Mouse (Mus musculus): ENCODE measurements at regions not wholly inside any gene's neighbourhood (a gene's known extent, or its start where the extent isn't known, plus 50 kb on each side); places are given as distances from the start of the nearest gene placed in this dataset.

DNA sequence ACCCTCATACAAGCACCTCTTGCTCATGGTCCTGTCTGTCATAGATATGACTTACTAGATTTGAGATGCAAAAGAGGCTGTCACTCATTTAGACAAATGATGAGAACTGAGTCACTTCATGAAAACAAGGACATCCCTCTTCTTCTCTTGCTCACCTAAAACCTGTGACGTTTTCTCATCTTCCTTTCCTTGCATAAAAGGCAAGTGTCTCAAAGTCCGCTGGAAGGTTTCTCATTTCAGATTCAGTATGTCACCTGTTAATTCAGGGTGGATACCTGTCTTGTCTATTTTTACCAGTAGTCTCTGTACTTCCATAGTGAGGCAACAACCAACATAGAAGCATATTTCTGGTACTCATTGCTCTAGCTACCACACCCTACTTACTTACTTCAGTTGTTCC is 325.6 kb downstream of the Car8 start:
- TF ChIP-seq CTCF (IDR thresholded peaks at IDR 0.05; ENCODE audit: low read depth) (no peak), EP300 (IDR thresholded peaks at IDR 0.05; ENCODE audit: low read depth) (no peak)

Measured in heart, postnatal 0 days (tissue).